Mouse (Mus musculus) liver, embryonic 11.5 days (tissue): ENCODE results near the gene Baz2b. TPM values are rescaled to one million over a fixed set of nuclear protein-coding genes. Genes with fewer than 3 reads are reported as not detected.

Experiments used
- ATAC-seq: fragments of 200-750 bp; cut with Nextera tagmentation; replicated peaks from 2 replicates; pipeline ENCODE4 v1.8.0; 2017; ENCODE audit warnings: moderate number of reproducible peaks, mild to moderate bottlenecking, moderate TSS enrichment, moderate library complexity; ENCODE audit not compliant: low FRiP score
- DNase-seq: peaks from one replicate; pipeline ENCODE4 v3.0.0-alpha.2; 2017; ENCODE audit warnings: low spot score
- H3K27ac ChIP-seq: fragments of 300-500 bp; sonication (generic); 2 replicates; pipeline ENCODE4 v1.5.1; 2014; ENCODE audit warnings: mild to moderate bottlenecking, low read depth, low read length, control low read depth
- H3K27me3 ChIP-seq: fragments of 300-500 bp; sonication (generic); replicated peaks from 2 replicates; pipeline ENCODE4 v1.6.1; 2014; ENCODE audit warnings: low read length, mixed read lengths; ENCODE audit not compliant: control insufficient read depth, insufficient read depth
- H3K36me3 ChIP-seq: fragments of 300-500 bp; sonication (generic); 2 replicates; pipeline ENCODE4 v1.6.1; 2014; ENCODE audit warnings: mild to moderate bottlenecking, low read length, moderate library complexity, mixed read lengths; ENCODE audit not compliant: control insufficient read depth, insufficient read depth
- H3K4me1 ChIP-seq: fragments of 300-500 bp; sonication (generic); replicated peaks from 2 replicates; pipeline ENCODE4 v1.6.1; 2014; ENCODE audit warnings: low read length, mixed read lengths; ENCODE audit not compliant: control insufficient read depth, insufficient read depth
- H3K4me2 ChIP-seq: fragments of 300-500 bp; sonication (generic); 2 replicates; pipeline ENCODE4 v1.6.1; 2014; ENCODE audit warnings: mild to moderate bottlenecking, control low read depth, moderate library complexity
- H3K4me3 ChIP-seq: fragments of 300-500 bp; sonication (generic); 2 replicates; pipeline ENCODE4 v1.5.1; 2014; ENCODE audit warnings: low read depth, low read length, control low read depth
- H3K9ac ChIP-seq: fragments of 300-500 bp; sonication (generic); 2 replicates; pipeline ENCODE4 v1.6.1; 2014; ENCODE audit warnings: low read depth, low read length, control low read depth
- H3K9me3 ChIP-seq: fragments of 300-500 bp; sonication (generic); 2 replicates; pipeline ENCODE4 v1.6.1; 2016; ENCODE audit warnings: low read length, inconsistent platforms, mixed read lengths; ENCODE audit not compliant: control insufficient read depth
- WGBS: fragments of 180-500 bp; shearing (Covaris S2); extraction: QIAGEN DNeasy Blood & Tissue Kit; methylation state at CpG from one replicate; pipeline ENCODE4 v1.1.7; 2014; 5-methylcytosine and 5-hydroxymethylcytosine counted together
- polyA plus RNA-seq: library from polyadenylated mRNA; unstranded; fragments of >200 nt; fragmentation: Nextera tagmentation; extraction: Ambion mirVana; gene quantifications from 2 replicates; pipeline ENCODE4 v1.2.1, GENCODE M21; 2014

Baz2b gene
- polyA plus RNA-seq, result 31.5 and 35.2 TPM in 2 replicates

DNA sequence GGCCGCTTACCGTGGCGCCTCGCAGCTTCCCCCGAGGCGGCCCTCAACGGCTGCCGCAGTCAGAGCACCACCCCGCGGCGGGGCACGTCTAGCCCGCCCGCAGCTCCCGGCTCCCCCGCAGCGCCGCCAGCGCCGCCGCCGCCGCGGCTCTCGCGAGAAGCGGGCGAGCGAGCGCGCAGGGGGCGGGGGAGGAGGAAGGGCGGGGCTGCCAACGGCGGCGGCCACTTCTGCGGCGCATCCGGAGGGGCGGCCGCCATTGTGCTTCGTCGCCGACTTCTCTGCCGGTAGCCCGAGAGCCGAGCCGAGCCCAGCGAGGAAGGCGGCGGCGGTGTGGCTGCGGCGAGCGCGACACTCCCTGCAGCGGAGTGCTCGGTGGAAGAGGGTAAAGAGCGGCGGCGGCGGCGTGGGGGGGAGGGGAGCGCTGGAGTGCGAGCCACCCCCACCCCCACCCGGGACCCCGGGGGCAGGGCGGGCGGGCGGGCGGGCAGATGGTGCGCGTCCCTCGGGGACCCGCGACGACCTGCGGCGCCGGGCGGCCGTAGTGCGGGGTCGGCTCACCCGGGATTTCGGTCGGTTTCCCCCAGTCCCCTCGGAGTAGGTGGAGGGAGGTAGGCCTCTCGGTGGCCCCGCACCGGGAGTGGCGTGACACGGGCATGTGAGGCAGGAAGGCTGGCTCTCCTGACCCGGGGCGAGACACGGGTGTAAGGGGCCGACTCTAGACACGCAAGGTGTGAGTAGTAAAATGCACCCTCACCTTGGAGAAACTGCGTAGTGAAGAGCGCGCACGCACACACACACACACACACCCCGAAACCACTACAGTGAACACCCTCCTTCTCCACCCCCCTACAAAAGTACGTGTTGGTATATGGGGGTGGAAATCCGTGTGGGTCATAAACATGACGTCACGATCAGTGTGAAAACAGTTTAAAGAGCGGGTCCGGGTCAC is at the start of gene Baz2b, which contains the start of gene March7:
Gene Baz2b (minus strand): TSS at position 137 of the 949 bp plus-strand sequence.
Gene March7 (plus strand): TSS at position 185 of the 949 bp plus-strand sequence.
- WGBS, result under 1% methylated on average over 97 of the region's 109 CpGs
- Histone ChIP-seq H3K27me3 (no peaks in the 10 kb centered on the region), H3K4me2 (peak within 1 kb of the TSS; percentile 79), H3K36me3 (peaks cover 7% of the 10 kb centered on the region; the same call in 1 of the 2 replicates), H3K9me3 (no peaks in the 10 kb centered on the region), H3K27ac (peak within 1 kb of the TSS; percentile 78), H3K4me3 (peak within 1 kb of the TSS; percentile 92), H3K4me1 (peaks cover 32% of the 10 kb centered on the region), H3K9ac (peak within 1 kb of the TSS; percentile 88)
- ATAC-seq (peak; percentile 92), DNase-seq (peak; percentile 83)

DNA sequence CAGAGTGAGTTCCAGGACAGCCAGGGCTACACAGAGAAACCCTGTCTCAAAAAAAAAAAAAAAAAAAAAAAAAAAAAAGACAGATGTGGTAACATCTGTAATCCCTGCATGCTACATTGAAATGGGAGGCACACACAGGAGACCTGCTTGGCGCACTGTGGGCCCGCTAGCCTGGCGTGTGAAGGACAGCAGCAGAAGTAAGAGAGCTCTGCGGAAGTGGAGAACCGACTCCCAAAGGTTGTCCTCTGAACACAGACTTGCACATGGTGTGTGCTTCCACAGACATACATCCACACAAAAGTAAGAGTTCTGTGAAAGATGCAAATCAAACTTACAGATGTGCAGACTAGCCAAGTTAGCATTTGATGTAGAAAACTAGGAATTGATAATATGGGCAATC is 49.5 kb upstream of the Baz2b start:
- no peaks in the 10 kb centered on the region for H3K9me3 ChIP-seq
- no peaks in the 10 kb centered on the region for H3K27me3 ChIP-seq
- no peak overlapping the region for H3K4me2 ChIP-seq
- no peak for ATAC-seq
- H3K9ac ChIP-seq, result no peak overlapping the region
- no peak for DNase-seq
- peaks cover 2% of the 10 kb centered on the region; the same call in 1 of the 2 replicates for H3K36me3 ChIP-seq
- no peak overlapping the region for H3K4me3 ChIP-seq
- no peaks in the 10 kb centered on the region for H3K4me1 ChIP-seq
- H3K27ac ChIP-seq, result no peak overlapping the region
- 93% methylated on average over 5 of the region's 5 CpGs for WGBS

DNA sequence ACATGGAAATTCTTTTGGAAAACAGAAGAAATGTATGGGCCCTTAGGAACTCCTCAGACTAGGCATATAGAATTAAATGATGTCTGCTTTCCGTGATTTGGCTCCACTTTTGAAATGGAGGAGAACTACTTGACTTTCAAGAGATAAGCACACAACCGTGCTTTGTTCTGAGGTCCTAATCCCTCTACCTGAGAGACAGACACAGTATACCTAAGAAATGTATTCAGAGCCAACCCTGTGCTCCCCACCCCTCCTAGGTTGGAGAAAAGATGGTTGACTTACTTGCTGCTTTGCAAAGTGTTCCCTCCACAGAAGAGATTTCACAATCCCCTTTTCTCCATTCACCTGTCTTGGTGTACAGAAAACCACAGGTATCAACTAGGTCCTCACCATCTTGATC is 47.1 kb upstream of the Baz2b start:
- no peak overlapping the region for H3K4me3 ChIP-seq
- H3K36me3 ChIP-seq, result peaks cover 3% of the 10 kb centered on the region; the same call in 1 of the 2 replicates
- H3K4me2 ChIP-seq, result no peak overlapping the region
- H3K9me3 ChIP-seq, result no peaks in the 10 kb centered on the region
- no peak overlapping the region for H3K9ac ChIP-seq
- no peaks in the 10 kb centered on the region for H3K27me3 ChIP-seq
- H3K27ac ChIP-seq, result no peak overlapping the region
- ATAC-seq (no peak), DNase-seq (no peak)
- no peaks in the 10 kb centered on the region for H3K4me1 ChIP-seq
- 79% methylated on average over 2 of the region's 2 CpGs for WGBS

DNA sequence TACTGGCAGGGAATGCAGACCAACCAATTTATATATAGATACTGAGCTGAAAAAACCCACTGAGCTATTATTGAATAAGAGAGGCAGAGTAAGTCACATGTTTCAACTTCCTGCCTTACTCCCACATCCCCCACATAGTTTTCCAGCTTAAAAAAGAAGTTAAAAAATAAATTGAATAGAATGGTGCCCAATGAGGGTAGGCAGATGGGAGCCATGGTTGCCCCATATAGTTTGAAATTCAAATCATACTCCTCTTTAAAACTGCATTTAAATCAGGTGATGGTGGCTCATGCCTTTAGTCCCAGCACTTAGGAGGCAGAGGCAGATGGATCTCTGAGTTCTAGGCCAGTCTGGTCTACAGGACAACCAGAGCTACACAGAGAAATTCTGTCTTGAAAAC is 43.9 kb upstream of the Baz2b start:
- H3K4me2 ChIP-seq, result no peak overlapping the region
- H3K36me3 ChIP-seq, result peaks cover 8% of the 10 kb centered on the region; the same call in 1 of the 2 replicates
- no peak overlapping the region for H3K4me3 ChIP-seq
- no peak overlapping the region for H3K9ac ChIP-seq
- H3K9me3 ChIP-seq, result no peaks in the 10 kb centered on the region
- no peaks in the 10 kb centered on the region for H3K4me1 ChIP-seq
- no peaks in the 10 kb centered on the region for H3K27me3 ChIP-seq
- ATAC-seq (no peak), DNase-seq (no peak)
- no peak overlapping the region for H3K27ac ChIP-seq

DNA sequence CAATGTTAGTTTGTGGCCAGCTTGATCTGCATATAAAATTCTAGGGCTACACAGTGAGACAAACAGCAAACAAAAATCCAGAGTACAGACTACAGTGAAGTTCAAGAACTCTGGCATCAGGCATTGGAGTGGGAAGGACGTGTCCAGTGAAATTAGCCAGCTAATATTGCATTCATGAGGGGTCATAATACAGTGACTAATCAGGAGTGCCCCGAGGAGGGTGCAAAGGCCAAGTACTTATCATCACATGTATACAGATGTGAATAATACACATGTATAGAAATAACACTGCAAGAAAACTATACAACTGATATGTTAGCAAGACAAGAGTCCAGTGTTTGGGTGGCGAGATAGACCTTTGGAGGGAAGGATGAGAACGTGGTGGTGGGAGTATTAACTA is 43.1 kb upstream of the Baz2b start:
- WGBS, result 82% methylated on average over 4 of the region's 4 CpGs
- ATAC-seq, result no peak

DNA sequence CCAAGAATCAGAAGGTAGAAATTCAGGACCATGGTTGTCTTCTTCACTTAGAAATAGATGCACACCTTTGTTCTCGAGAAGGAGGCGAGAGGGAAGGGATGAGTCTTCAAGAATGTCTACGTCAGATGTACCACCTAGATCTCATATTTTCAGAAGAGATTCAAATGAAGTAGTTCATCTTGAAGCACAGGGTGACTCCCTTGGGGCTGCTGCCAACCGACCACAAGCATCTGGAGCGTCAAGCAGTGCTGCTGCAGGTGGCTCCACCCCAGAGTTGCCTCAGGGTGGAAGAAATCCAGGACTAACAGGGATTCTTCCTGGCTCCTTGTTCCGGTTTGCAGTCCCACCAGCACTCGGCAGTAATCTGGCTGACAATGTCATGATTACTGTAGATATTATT is 24.9 kb upstream of the Baz2b start:
- no peaks in the 10 kb centered on the region for H3K9me3 ChIP-seq
- H3K4me3 ChIP-seq, result no peak overlapping the region
- DNase-seq, result no peak
- 94% methylated on average over 7 of the region's 7 CpGs for WGBS
- ATAC-seq, result no peak
- H3K27ac ChIP-seq, result no peak overlapping the region
- H3K27me3 ChIP-seq, result no peaks in the 10 kb centered on the region
- peaks cover 38% of the 10 kb centered on the region for H3K36me3 ChIP-seq
- no peak overlapping the region for H3K4me2 ChIP-seq
- no peak overlapping the region for H3K9ac ChIP-seq
- H3K4me1 ChIP-seq, result no peaks in the 10 kb centered on the region

More for the DNA sequence above, 43.1 kb upstream of the Baz2b start:
- H3K9me3 ChIP-seq, result no peaks in the 10 kb centered on the region
- DNase-seq, result no peak
- H3K27ac ChIP-seq, result no peak overlapping the region
- no peaks in the 10 kb centered on the region for H3K4me1 ChIP-seq
- H3K9ac ChIP-seq, result no peak overlapping the region
- H3K4me3 ChIP-seq, result no peak overlapping the region
- H3K4me2 ChIP-seq, result no peak overlapping the region
- H3K36me3 ChIP-seq, result peaks cover 8% of the 10 kb centered on the region; the same call in 1 of the 2 replicates
- no peaks in the 10 kb centered on the region for H3K27me3 ChIP-seq

DNA sequence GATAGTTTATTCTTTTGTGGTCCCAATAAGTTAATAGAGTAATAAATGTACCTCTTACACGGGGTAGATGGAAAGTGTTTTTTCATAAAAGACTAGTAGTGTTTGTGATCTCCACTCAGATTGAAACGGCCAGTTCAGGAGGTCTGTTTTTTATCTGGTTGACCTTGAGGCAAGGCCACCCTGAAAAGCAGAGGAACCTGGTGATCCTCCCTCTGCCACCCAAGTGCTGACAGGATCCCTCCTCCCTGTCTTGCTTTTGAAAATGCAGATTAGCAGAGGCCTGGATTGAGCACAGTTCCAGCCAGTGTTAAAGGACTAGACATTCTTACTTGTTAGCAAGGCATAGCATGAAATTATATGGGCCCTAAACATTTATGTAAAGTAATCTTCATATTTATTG is 23.5 kb upstream of the Baz2b start:
- Histone ChIP-seq H3K27me3 (no peaks in the 10 kb centered on the region), H3K9ac (no peak overlapping the region), H3K27ac (no peak overlapping the region), H3K4me2 (no peak overlapping the region), H3K4me3 (no peak overlapping the region), H3K9me3 (no peaks in the 10 kb centered on the region), H3K36me3 (peaks cover 32% of the 10 kb centered on the region), H3K4me1 (no peaks in the 10 kb centered on the region)
- WGBS, result 54% methylated on average over 2 of the region's 2 CpGs
- ATAC-seq, result no peak
- no peak for DNase-seq

DNA sequence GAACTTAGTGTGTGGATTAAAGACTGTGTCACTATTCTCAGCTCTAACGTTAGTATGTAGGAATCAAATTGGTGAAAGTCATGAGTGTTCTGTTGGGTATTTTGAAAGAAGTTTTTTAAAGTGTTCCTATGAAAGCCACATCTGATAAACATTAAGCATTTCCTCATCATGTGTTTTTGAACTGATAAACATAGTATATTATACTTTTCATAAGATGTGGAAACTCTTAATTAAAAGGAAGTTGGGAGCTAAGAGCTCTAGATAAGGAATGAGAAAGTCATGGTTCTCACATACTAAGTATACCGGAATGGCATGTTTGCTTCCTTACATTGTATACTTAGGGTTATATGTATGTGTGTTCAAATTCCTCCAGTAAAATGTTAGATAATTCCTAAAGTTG is 20.7 kb upstream of the Baz2b start:
- no peaks in the 10 kb centered on the region for H3K9me3 ChIP-seq
- H3K4me2 ChIP-seq, result no peak overlapping the region
- ATAC-seq, result no peak
- no peak overlapping the region for H3K27ac ChIP-seq
- H3K4me3 ChIP-seq, result no peak overlapping the region
- H3K27me3 ChIP-seq, result no peaks in the 10 kb centered on the region
- DNase-seq, result no peak
- H3K36me3 ChIP-seq, result peaks cover 22% of the 10 kb centered on the region; the same call in 1 of the 2 replicates
- peaks cover 4% of the 10 kb centered on the region for H3K4me1 ChIP-seq
- 84% methylated on average over 2 of the region's 2 CpGs for WGBS
- no peak overlapping the region for H3K9ac ChIP-seq
